Mouse (Mus musculus): ENCODE data around the gene Ddc.

GRCm38 (mm10) chr11:11872140-11872795, 25.7 kb downstream of the Ddc start:
- TF ChIP-seq CTCF (IDR thresholded peaks at IDR 0.05; ENCODE audit: borderline replicate concordance, control insufficient read depth, extremely low read depth, insufficient read depth, low read length, poor library complexity) (no peak), POLR2A (IDR thresholded peaks at IDR 0.05; ENCODE audit: control insufficient read depth, extremely low read depth, insufficient read depth, low read length, poor library complexity) (no peak)
